Mouse (Mus musculus) small intestine, adult 2 months (tissue): ENCODE measurements around the gene Ei24. TPM values are rescaled to one million over a fixed set of nuclear protein-coding genes. Genes with fewer than 3 reads are reported as not detected.

Source experiments
- H3K27ac ChIP-seq: fragments of 200-500 bp; 2 replicates; pipeline ENCODE4 v1.5.1; 2012; ENCODE audit warnings: low read depth, low read length, control low read depth, inconsistent platforms; ENCODE audit not compliant: insufficient read depth
- H3K27me3 ChIP-seq: fragments of 200-500 bp; 2 replicates; pipeline ENCODE4 v1.6.1; 2012; ENCODE audit warnings: mild to moderate bottlenecking, moderate library complexity, low read length, inconsistent platforms; ENCODE audit not compliant: control insufficient read depth, insufficient read depth
- H3K36me3 ChIP-seq: fragments of 200-500 bp; 2 replicates; pipeline ENCODE4 v1.6.1; 2012; ENCODE audit warnings: mild to moderate bottlenecking, low read length, control low read depth, inconsistent platforms; ENCODE audit not compliant: control insufficient read depth, insufficient read depth
- H3K4me1 ChIP-seq: fragments of 200-500 bp; 2 replicates; pipeline ENCODE4 v1.6.1; 2012; ENCODE audit warnings: low read length, inconsistent platforms, mixed read lengths; ENCODE audit not compliant: control insufficient read depth, insufficient read depth, insufficient read length
- H3K4me3 ChIP-seq: fragments of 200-500 bp; 2 replicates; pipeline ENCODE4 v1.5.1; 2012; ENCODE audit warnings: low read depth, mild to moderate bottlenecking, control low read depth, inconsistent platforms, low read length, moderate library complexity
- CTCF ChIP-seq: fragments of 200-500 bp; IDR thresholded peaks from 2 replicates; pipeline ENCODE4 v1.5.1; 2012; ENCODE audit warnings: low read depth, mild to moderate bottlenecking, control low read depth, inconsistent platforms, low read length, moderate library complexity, mixed read lengths; ENCODE audit not compliant: insufficient replicate concordance, insufficient read length; ENCODE audit errors: extremely low read depth
- POLR2A ChIP-seq: fragments of 200-500 bp; IDR thresholded peaks from 2 replicates; pipeline ENCODE4 v1.6.1; 2012; ENCODE audit warnings: low read depth, mild to moderate bottlenecking, control low read depth, inconsistent platforms, low read length, moderate library complexity
- WGBS: fragments of 180-500 bp; shearing (Covaris S2); methylation state at CpG from one replicate; pipeline ENCODE4 v1.1.7; 2018; 5-methylcytosine and 5-hydroxymethylcytosine counted together
- polyA plus RNA-seq: library from polyadenylated mRNA; depleted of rRNA; stranded (reverse); fragments of >200 nt; gene quantifications from 2 replicates; pipeline ENCODE4 v1.2.3, GENCODE M21; 2012

The Ei24 gene
- polyA plus RNA-seq, 1 experiment, result 50.7 TPM

DNA sequence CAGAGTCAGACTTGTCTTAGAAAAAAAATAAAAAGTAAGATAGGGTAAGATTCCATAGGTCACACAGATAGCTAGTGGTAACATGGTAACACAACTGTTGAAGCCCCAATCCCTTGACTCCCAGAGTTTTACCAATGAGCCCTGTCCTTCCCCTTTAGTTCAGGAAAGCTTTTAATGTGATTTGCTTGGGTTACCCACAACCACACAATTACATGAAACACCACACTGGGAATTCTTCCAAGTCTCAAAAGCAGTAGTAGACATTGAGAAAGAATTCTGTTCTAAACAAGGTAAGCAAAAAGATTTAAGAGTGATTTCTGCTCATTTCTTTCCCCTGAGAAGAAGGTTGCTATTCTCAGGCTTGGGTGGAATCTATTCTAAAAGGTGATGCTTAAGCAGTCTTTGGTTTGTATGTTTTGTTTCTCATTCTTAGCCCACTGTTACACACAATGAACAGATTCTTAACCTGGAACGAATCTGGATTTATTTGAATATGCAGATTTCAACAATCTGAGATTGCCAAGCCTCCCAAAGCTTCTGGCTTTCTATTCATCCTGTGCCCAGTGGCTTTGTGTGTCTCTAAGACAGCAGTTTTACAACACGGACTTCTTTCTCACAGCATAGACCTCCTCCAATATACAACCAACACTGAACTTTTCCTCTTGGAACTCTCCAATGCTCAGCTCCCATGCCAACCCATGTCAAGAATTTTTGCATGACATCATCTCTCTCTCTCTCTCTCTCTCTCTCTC is 29.6 kb upstream of the Ei24 start:
- H3K36me3 ChIP-seq, result no peaks in the 10 kb centered on the region
- H3K27me3 ChIP-seq, result no peaks in the 10 kb centered on the region
- TF ChIP-seq CTCF (no peak), POLR2A (no peak)
- H3K4me3 ChIP-seq, result no peak overlapping the region
- H3K4me1 ChIP-seq, result no peaks in the 10 kb centered on the region
- WGBS, result 59% methylated on average over 2 of the region's 2 CpGs
- H3K27ac ChIP-seq, result no peak overlapping the region

DNA sequence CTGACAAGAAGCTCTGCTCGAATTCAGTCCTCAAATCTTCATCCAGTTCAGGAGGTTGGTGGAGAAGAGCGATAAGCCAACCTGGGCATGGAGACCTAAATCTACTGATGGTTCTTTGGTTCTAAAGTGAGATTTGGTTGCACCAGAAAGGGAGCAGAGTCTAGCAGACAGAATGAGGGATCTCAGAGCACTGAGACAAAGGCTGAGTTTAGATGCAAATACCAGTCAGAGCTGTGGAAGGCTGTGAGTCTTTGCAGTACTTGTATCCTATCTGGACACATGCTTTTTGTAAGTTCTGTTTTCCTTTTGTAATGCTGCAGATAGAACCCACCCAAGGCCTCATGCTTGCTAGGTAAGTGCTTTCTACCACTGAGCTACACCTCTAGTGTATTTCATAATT is 24.8 kb upstream of the Ei24 start:
- 52% methylated on average over 2 of the region's 2 CpGs for WGBS
- TF ChIP-seq CTCF (no peak), POLR2A (no peak)
- H3K4me1 ChIP-seq, result no peaks in the 10 kb centered on the region
- no peak overlapping the region for H3K27ac ChIP-seq
- no peaks in the 10 kb centered on the region for H3K36me3 ChIP-seq
- no peaks in the 10 kb centered on the region for H3K27me3 ChIP-seq
- no peak overlapping the region for H3K4me3 ChIP-seq

- Histone ChIP-seq H3K36me3 (no peaks in the 10 kb centered on the region), H3K4me1 (no peaks in the 10 kb centered on the region), H3K27ac (no peak within 1 kb of the TSS), H3K4me3 (no peak within 1 kb of the TSS), H3K27me3 (no peaks in the 10 kb centered on the region)
- 9% methylated on average over 8 of the region's 8 CpGs for WGBS
- no peak for TF ChIP-seq CTCF
- TF ChIP-seq POLR2A, result no peak
Observed at GRCm38 (mm10) chr9:36821644-36822000, 24.4 kb upstream of the Ei24 start, which contains the start of gene Fez1. Gene Fez1 (plus strand): TSS chr9:36821864.

DNA sequence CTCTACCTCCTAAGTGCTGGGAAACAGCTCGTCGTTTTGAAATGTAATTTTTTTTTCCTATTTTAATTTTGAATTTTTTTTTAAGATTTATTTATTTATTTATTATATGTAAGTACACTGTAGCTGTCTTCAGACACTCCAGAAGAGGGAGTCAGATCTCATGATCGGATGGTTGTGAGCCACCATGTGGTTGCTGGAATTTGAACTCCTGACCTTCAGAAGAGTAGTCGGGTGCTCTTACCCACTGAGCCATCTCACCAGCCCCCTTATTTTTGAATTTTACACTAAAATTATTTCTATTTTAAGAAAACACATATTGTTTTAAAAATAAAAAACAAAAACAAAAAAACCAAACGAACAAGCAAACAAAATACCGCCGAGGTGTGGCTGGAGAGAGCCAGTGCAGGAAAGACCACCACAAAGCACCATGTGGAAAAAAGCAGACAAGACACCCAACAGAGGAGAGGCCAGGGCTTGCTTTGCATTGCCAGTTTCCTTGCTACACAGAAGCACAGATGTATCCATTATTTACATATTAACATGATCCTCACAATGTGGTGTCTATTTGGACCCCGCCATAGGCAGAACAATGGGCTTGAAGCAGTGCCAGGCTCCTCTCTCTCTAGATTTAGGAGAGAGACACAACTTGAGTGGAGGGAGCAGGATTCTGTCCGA is 23.9 kb upstream of the Ei24 start:
- no peaks in the 10 kb centered on the region for H3K36me3 ChIP-seq
- no peaks in the 10 kb centered on the region for H3K27me3 ChIP-seq
- no peak overlapping the region for H3K4me3 ChIP-seq
- H3K27ac ChIP-seq, result no peak overlapping the region
- no peaks in the 10 kb centered on the region for H3K4me1 ChIP-seq
- TF ChIP-seq CTCF (no peak), POLR2A (no peak)
- 62% methylated on average over 9 of the region's 9 CpGs for WGBS

GRCm38 (mm10) chr9:36818905-36819304 is 21.7 kb upstream of the Ei24 start:
- no peak overlapping the region for H3K4me3 ChIP-seq
- TF ChIP-seq POLR2A (no peak), CTCF (no peak)
- H3K27me3 ChIP-seq, result no peaks in the 10 kb centered on the region
- no peak overlapping the region for H3K27ac ChIP-seq
- WGBS, result 83% methylated on average over 4 of the region's 4 CpGs
- H3K36me3 ChIP-seq, result no peaks in the 10 kb centered on the region
- H3K4me1 ChIP-seq, result no peaks in the 10 kb centered on the region

DNA sequence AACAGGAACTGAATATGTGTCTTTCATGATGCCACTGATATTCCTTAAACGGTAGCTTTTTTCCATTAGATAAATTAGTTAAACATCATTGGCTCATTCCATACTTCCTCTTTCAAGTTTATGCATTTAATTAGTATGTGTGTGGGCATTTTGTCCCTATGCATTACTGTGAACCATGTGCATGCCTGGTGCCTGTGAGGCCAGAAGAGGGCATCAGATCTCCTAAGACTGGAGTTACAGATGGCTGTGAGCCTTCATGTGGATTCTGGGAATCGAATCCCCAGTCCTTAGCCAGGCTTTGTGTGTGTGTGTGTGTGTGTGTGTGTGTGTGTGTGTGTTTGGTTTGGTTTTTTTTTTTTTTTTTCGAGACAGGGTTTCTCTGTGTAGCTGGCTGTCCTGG is 17.3 kb upstream of the Ei24 start:
- Histone ChIP-seq H3K4me1 (no peaks in the 10 kb centered on the region), H3K27ac (no peak overlapping the region), H3K36me3 (no peaks in the 10 kb centered on the region), H3K4me3 (no peak overlapping the region), H3K27me3 (no peaks in the 10 kb centered on the region; the same call in 1 of the 2 replicates)
- WGBS, result 38% methylated on average over 3 of the region's 3 CpGs
- TF ChIP-seq POLR2A (no peak), CTCF (no peak)

GRCm38 (mm10) chr9:36808126-36808785 is 11.1 kb upstream of the Ei24 start:
- Histone ChIP-seq H3K27ac (no peak overlapping the region), H3K27me3 (no peaks in the 10 kb centered on the region; the same call in 1 of the 2 replicates), H3K4me3 (no peak overlapping the region), H3K4me1 (peaks cover 5% of the 10 kb centered on the region; the same call in 1 of the 2 replicates), H3K36me3 (no peaks in the 10 kb centered on the region)
- WGBS, result 22% methylated on average over 5 of the region's 5 CpGs
- TF ChIP-seq POLR2A, result no peak
- no peak for TF ChIP-seq CTCF
